Mouse (Mus musculus) liver, embryonic 12.5 days (tissue): ENCODE results near the gene Spint1. TPM values are rescaled to one million over a fixed set of nuclear protein-coding genes. Genes with fewer than 3 reads are reported as not detected.

Experiments
- ATAC-seq: fragments of 200-750 bp; cut with Nextera tagmentation; 2 replicates; pipeline ENCODE4 v1.8.0; 2017; ENCODE audit warnings: moderate number of reproducible peaks, mild to moderate bottlenecking, moderate library complexity
- H3K27ac ChIP-seq: fragments of 300-500 bp; sonication (generic); 2 replicates; pipeline ENCODE4 v1.5.1; 2016; ENCODE audit warnings: mild to moderate bottlenecking
- H3K27me3 ChIP-seq: fragments of 300-500 bp; sonication (generic); replicated peaks from 2 replicates; pipeline ENCODE4 v1.6.1; 2016; ENCODE audit warnings: mild to moderate bottlenecking, moderate library complexity
- H3K36me3 ChIP-seq: fragments of 300-500 bp; sonication (generic); 2 replicates; pipeline ENCODE4 v1.6.1; 2016; ENCODE audit warnings: mild to moderate bottlenecking, moderate library complexity
- H3K4me1 ChIP-seq: fragments of 300-500 bp; sonication (generic); 2 replicates; pipeline ENCODE4 v1.6.1; 2016
- H3K4me2 ChIP-seq: fragments of 300-500 bp; sonication (generic); 2 replicates; pipeline ENCODE4 v1.6.1; 2016; ENCODE audit warnings: mild to moderate bottlenecking, moderate library complexity
- H3K4me3 ChIP-seq: fragments of 300-500 bp; sonication (generic); 2 replicates; pipeline ENCODE4 v1.5.1; 2016; ENCODE audit warnings: mild to moderate bottlenecking, moderate library complexity
- H3K9ac ChIP-seq: fragments of 300-500 bp; sonication (generic); 2 replicates; pipeline ENCODE4 v1.6.1; 2016; ENCODE audit warnings: mild to moderate bottlenecking, moderate library complexity
- H3K9me3 ChIP-seq: fragments of 300-500 bp; sonication (generic); replicated peaks from 2 replicates; pipeline ENCODE4 v1.6.1; 2016; ENCODE audit warnings: mild to moderate bottlenecking, moderate library complexity
- WGBS: fragments of 180-500 bp; shearing (Covaris S2); methylation state at CpG from one replicate; pipeline ENCODE4 v1.1.7; 2016; ENCODE audit not compliant: insufficient replicate concordance; 5-methylcytosine and 5-hydroxymethylcytosine counted together
- polyA plus RNA-seq: library from polyadenylated mRNA; unstranded; fragments of >200 nt; fragmentation: Nextera tagmentation; extraction: Ambion mirVana; gene quantifications from 2 replicates; pipeline ENCODE4 v1.2.1, GENCODE M21; 2016

Gene Spint1
- polyA plus RNA-seq, 1 experiment from 2014 or later: 0.77 TPM

- no peaks in the 10 kb centered on the region for H3K9me3 ChIP-seq
- no peak overlapping the region for H3K9ac ChIP-seq
- H3K4me3 ChIP-seq: no peak overlapping the region
- H3K4me2 ChIP-seq: no peak overlapping the region
- H3K36me3 ChIP-seq: no peaks in the 10 kb centered on the region
- no peaks in the 10 kb centered on the region for H3K4me1 ChIP-seq
- H3K27me3 ChIP-seq: peaks cover 6% of the 10 kb centered on the region; the same call in 1 of the 2 replicates
- WGBS: 88% methylated on average over 23 of the region's 23 CpGs
- no peak for ATAC-seq
- H3K27ac ChIP-seq: no peak overlapping the region
These were observed 40.6 kb downstream of the Spint1 start for GRCm38 (mm10) chr2:119277810-119278209.

GRCm38 (mm10) chr2:119281899-119282565 is 44.9 kb downstream of the Spint1 start:
- H3K4me1 ChIP-seq: no peaks in the 10 kb centered on the region
- H3K9me3 ChIP-seq: no peaks in the 10 kb centered on the region
- WGBS: 57% methylated on average over 7 of the region's 7 CpGs
- no peak overlapping the region for H3K4me2 ChIP-seq
- ATAC-seq: no peak
- H3K36me3 ChIP-seq: no peaks in the 10 kb centered on the region
- H3K9ac ChIP-seq: no peak overlapping the region
- H3K27me3 ChIP-seq: no peaks in the 10 kb centered on the region
- no peak overlapping the region for H3K27ac ChIP-seq
- H3K4me3 ChIP-seq: no peak overlapping the region

GRCm38 (mm10) chr2:119287372-119287771 is 50.2 kb downstream of the Spint1 start:
- H3K9ac ChIP-seq: no peak overlapping the region
- 86% methylated on average over 5 of the region's 5 CpGs for WGBS

GRCm38 (mm10) chr2:119288270-119288882 is 51.2 kb downstream of the Spint1 start, which contains the start of gene Vps18:
TSS of gene Vps18 (plus strand) at chr2:119288740.
- peak within 1 kb of the TSS; percentile 78 for H3K9ac ChIP-seq
- H3K27ac ChIP-seq: peak within 1 kb of the TSS; percentile 72
- ATAC-seq: peak; percentile 93
- peaks cover 34% of the 10 kb centered on the region for H3K36me3 ChIP-seq
- 1% methylated on average over 31 of the region's 31 CpGs for WGBS
- peak within 1 kb of the TSS; percentile 77 for H3K4me3 ChIP-seq
- H3K4me1 ChIP-seq: peaks cover 26% of the 10 kb centered on the region
- H3K27me3 ChIP-seq: no peaks in the 10 kb centered on the region
- H3K4me2 ChIP-seq: peak within 1 kb of the TSS; percentile 86
- H3K9me3 ChIP-seq: no peaks in the 10 kb centered on the region

More at GRCm38 (mm10) chr2:119287372-119287771, 50.2 kb downstream of the Spint1 start:
- Histone ChIP-seq H3K27me3 (no peaks in the 10 kb centered on the region), H3K27ac (no peak overlapping the region), H3K4me1 (peaks cover 26% of the 10 kb centered on the region), H3K4me2 (peak overlapping the region; percentile 86; the same call in 1 of the 2 replicates), H3K4me3 (no peak overlapping the region), H3K36me3 (peaks cover 24% of the 10 kb centered on the region), H3K9me3 (no peaks in the 10 kb centered on the region)
- ATAC-seq: no peak

- WGBS: 2% methylated on average over 11 of the region's 11 CpGs
- Histone ChIP-seq H3K36me3 (peaks cover 40% of the 10 kb centered on the region), H3K4me1 (peaks cover 26% of the 10 kb centered on the region), H3K27me3 (no peaks in the 10 kb centered on the region), H3K4me2 (peak overlapping the region; percentile 86), H3K4me3 (peak overlapping the region; percentile 77), H3K27ac (peak overlapping the region; percentile 72), H3K9ac (peak overlapping the region; percentile 78), H3K9me3 (no peaks in the 10 kb centered on the region)
- 0 out of 2 replicates have a peak, but pooled peaks have one; percentile 19 for ATAC-seq
These were observed 51.9 kb downstream of the Spint1 start for GRCm38 (mm10) chr2:119289014-119289416.

GRCm38 (mm10) chr2:119292281-119292680 is 55.1 kb downstream of the Spint1 start:
- WGBS: 82% methylated on average over 5 of the region's 5 CpGs
- Histone ChIP-seq H3K4me3 (no peak overlapping the region), H3K4me1 (peaks cover 32% of the 10 kb centered on the region), H3K27ac (no peak overlapping the region), H3K36me3 (peaks cover 67% of the 10 kb centered on the region), H3K9me3 (no peaks in the 10 kb centered on the region), H3K27me3 (no peaks in the 10 kb centered on the region), H3K9ac (no peak overlapping the region), H3K4me2 (no peak overlapping the region)
- no peak for ATAC-seq

- peaks cover 28% of the 10 kb centered on the region for H3K4me1 ChIP-seq
- no peak for ATAC-seq
- H3K27me3 ChIP-seq: no peaks in the 10 kb centered on the region
- WGBS: 88% methylated on average over 17 of the region's 17 CpGs
- no peak overlapping the region for H3K4me3 ChIP-seq
- H3K4me2 ChIP-seq: no peak overlapping the region
- no peaks in the 10 kb centered on the region for H3K9me3 ChIP-seq
- H3K9ac ChIP-seq: no peak overlapping the region
- H3K27ac ChIP-seq: no peak overlapping the region
- H3K36me3 ChIP-seq: peaks cover 72% of the 10 kb centered on the region
These were observed 55.7 kb downstream of the Spint1 start for GRCm38 (mm10) chr2:119292852-119293251.

- H3K4me1 ChIP-seq: peaks cover 24% of the 10 kb centered on the region
- H3K4me3 ChIP-seq: no peak overlapping the region
- no peak for ATAC-seq
- H3K4me2 ChIP-seq: no peak overlapping the region
- WGBS: 89% methylated on average over 17 of the region's 17 CpGs
- H3K27ac ChIP-seq: no peak overlapping the region
- no peak overlapping the region for H3K9ac ChIP-seq
- H3K36me3 ChIP-seq: peaks cover 75% of the 10 kb centered on the region
- H3K27me3 ChIP-seq: no peaks in the 10 kb centered on the region
- no peaks in the 10 kb centered on the region for H3K9me3 ChIP-seq
These were observed 56.1 kb downstream of the Spint1 start for GRCm38 (mm10) chr2:119293311-119293710.

- ATAC-seq: no peak
- 89% methylated on average over 34 of the region's 34 CpGs for WGBS
- Histone ChIP-seq H3K4me3 (no peak overlapping the region), H3K9me3 (no peaks in the 10 kb centered on the region), H3K4me1 (peaks cover 28% of the 10 kb centered on the region), H3K36me3 (peaks cover 80% of the 10 kb centered on the region), H3K27me3 (no peaks in the 10 kb centered on the region), H3K4me2 (no peak overlapping the region), H3K27ac (no peak overlapping the region), H3K9ac (no peak overlapping the region)
These were observed 56.7 kb downstream of the Spint1 start for GRCm38 (mm10) chr2:119293776-119294390.

GRCm38 (mm10) chr2:119294411-119294810 is 57.2 kb downstream of the Spint1 start:
- Histone ChIP-seq H3K36me3 (peaks cover 81% of the 10 kb centered on the region), H3K4me2 (no peak overlapping the region), H3K27ac (no peak overlapping the region), H3K27me3 (no peaks in the 10 kb centered on the region), H3K9ac (no peak overlapping the region), H3K4me1 (peaks cover 28% of the 10 kb centered on the region), H3K9me3 (no peaks in the 10 kb centered on the region), H3K4me3 (no peak overlapping the region)
- WGBS: 91% methylated on average over 18 of the region's 18 CpGs
- no peak for ATAC-seq

- Histone ChIP-seq H3K9ac (no peak overlapping the region), H3K36me3 (peaks cover 63% of the 10 kb centered on the region), H3K4me3 (no peak overlapping the region), H3K4me1 (peaks cover 41% of the 10 kb centered on the region), H3K27me3 (no peaks in the 10 kb centered on the region), H3K27ac (no peak overlapping the region), H3K9me3 (no peaks in the 10 kb centered on the region), H3K4me2 (no peak overlapping the region)
- no peak for ATAC-seq
- 88% methylated on average over 12 of the region's 12 CpGs for WGBS
These were observed 59.6 kb downstream of the Spint1 start for GRCm38 (mm10) chr2:119296756-119297155.

GRCm38 (mm10) chr2:119297506-119297905 is 60.3 kb downstream of the Spint1 start:
- Histone ChIP-seq H3K4me1 (peaks cover 48% of the 10 kb centered on the region), H3K4me2 (no peak overlapping the region), H3K36me3 (peaks cover 56% of the 10 kb centered on the region), H3K27ac (no peak overlapping the region), H3K9ac (no peak overlapping the region), H3K4me3 (no peak overlapping the region), H3K27me3 (no peaks in the 10 kb centered on the region), H3K9me3 (no peaks in the 10 kb centered on the region)
- 91% methylated on average over 19 of the region's 19 CpGs for WGBS
- no peak for ATAC-seq
